Mouse (Mus musculus) neutrophil, adult 5-6 weeks (primary cell): ENCODE data around the gene Slc24a3. TPM values are rescaled to one million over a fixed set of nuclear protein-coding genes. Genes with fewer than 3 reads are reported as not detected.

ENCODE experiments used
- ATAC-seq: fragments of 151-379, 151-347 bp; 2 replicates; pipeline ENCODE4 v1.8.0; 2017; ENCODE audit warnings: mild to moderate bottlenecking, moderate TSS enrichment; ENCODE audit not compliant: insufficient number of reproducible peaks, poor library complexity, low FRiP score, severe bottlenecking; ENCODE audit errors: extremely low read depth
- total RNA-seq: library from RNA; stranded (forward); fragments of 200-1000 nt; gene quantifications from 2 replicates; pipeline ENCODE4 v1.2.3, GENCODE M21; 2017

The Slc24a3 gene
- total RNA-seq, 1 experiment from 2014 or later, result 1.0 TPM

DNA sequence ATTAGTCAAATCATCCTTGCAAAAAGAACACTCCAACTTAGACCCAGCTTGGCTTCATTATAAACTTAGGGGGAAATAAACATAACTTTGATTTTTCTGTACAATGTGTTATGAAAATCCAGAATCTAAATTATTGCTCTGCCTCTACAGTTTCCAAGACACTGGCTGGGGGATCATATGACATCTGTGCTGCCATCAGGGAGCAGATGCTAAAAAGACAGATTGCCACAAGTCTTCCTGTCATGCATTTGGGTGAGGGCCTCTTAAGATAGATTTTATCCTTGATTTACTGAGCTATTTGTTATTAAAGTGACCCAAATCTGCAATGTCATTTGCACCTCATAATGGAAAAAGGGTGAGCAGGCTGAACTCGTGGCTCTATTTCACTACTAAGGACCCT lies 99.2 kb downstream of the Slc24a3 start:
- no peak for ATAC-seq

DNA sequence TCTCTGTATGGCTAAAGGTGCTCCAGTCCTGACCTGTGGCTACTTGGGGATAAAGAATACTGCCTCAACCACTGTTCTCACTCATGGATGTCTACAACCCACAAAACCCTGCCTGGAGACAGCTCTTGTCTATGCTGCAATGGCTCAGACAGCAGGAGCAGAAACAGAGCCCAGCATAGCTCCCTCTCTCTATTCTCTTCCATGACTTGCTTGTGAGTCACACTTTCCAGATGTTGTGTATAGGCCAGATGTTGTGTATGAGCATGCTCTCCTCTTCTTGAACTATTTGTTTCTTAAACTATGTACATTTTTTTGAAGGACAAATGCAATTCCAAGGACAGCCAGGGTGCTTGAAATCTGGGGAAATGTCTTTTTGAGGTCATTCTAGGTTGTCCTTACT lies 101.4 kb downstream of the Slc24a3 start:
- no peak for ATAC-seq

- ATAC-seq, result no peak
Measured at GRCm38 (mm10) chr2:145269410-145269809, 101.9 kb downstream of the Slc24a3 start.

DNA sequence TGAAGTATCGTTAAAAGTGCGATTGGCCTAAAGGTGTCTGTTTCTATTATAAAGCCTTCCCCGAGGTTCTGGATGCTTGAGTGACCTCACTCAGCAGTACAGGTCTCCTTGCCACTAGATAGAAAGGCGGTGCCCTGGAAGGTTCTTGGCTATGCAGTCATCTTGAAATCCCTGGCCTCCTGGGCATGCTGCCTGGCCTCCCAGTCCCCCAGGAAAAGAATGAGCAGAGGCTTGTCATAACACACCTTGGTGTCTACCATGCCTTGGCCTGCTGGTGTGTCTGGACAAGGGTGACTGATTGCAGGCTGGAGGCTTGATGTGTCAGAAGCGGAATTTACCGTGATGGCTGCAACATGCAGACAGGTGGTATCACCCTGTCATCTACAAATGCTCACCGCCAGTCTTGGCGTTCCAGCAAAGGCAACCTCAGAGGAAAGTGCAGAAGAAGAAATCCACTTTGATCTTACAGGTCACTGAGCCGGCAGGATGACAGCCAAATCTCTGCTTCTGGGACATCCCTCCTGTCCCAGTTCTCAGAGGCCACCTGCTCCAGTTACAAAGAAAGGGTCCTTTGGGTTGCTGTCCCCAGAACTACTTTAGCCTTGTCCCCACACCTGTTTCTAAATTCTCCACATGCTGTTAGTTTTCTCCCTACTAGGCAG lies 106.6 kb downstream of the Slc24a3 start:
- ATAC-seq, result no peak

DNA sequence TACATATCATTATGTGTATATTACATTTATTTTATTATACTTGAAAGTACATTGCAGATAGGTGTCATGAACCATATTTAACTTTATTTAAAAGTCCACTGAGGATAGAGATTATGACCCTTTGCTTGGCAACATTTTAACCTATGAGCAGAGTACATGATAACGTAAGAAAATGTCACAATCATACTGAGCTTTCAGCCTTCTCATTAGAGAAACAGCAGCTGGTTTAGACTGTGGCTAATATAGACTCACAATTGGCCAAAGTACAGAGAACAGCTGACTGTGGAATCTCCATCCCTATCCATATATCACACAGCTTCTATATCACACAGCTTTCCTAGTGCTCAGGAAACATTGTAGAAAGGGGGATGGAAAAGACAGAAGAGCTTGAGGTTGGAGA lies 111.8 kb downstream of the Slc24a3 start:
- ATAC-seq, result no peak

DNA sequence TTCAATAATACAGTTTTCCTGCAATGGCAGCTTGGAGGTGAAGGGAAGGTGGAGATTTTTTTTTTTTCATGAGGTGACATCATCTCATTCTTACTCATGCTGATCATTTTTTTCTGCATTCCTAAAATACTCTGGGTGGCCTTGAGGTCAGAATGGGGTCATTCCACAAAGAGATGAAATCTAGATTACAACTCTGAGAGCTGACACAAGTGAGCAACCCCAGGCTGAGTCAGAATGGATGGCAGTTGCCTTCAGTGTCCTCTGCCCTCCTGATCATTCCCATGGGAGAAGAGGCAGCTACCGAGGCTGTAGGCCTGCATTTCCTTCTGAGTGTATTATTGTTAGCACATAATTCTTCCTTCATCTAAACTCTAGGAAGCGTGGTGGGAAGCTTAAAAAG lies 116.2 kb downstream of the Slc24a3 start:
- ATAC-seq, result no peak

DNA sequence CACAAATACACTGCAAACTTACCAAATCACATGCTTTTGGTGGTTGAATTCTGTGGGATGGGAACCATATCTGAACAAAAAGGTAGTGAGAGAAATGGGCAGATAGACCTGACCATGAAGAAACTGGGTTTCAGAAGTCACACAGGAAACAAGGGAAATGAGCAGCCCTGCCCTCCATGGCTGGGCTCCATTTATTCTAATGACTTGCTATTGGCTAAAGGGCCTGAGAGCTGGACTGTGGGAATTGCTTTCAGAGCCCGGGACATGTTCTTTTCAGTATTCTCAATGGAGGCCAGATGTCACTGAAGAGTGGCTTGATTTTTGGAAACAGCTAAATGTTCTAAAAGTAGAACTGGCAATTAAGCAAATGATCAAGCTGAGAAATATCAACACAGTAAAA lies 120.9 kb downstream of the Slc24a3 start:
- no peak for ATAC-seq

GRCm38 (mm10) chr2:145291473-145291872 lies 123.9 kb downstream of the Slc24a3 start:
- ATAC-seq, result no peak

DNA sequence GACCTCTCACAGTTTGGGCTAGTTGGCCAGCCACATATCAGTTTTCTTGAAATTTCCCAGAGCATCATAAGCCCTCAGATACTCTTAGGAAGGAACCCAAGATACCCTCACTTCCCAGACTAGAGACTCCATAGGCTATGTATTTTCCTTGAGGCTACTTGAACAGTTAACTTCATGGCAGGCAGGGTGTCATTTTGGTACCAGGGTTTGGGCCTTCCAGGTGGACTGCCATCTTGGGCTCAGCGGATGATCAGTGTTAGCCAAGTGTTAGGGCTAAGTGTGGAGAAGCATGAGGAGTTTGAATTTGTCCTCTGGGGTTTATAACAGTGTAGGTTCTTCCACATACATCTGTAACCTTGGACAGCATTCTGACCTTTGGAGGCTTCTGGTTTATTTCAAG lies 124.6 kb downstream of the Slc24a3 start:
- no peak for ATAC-seq

DNA sequence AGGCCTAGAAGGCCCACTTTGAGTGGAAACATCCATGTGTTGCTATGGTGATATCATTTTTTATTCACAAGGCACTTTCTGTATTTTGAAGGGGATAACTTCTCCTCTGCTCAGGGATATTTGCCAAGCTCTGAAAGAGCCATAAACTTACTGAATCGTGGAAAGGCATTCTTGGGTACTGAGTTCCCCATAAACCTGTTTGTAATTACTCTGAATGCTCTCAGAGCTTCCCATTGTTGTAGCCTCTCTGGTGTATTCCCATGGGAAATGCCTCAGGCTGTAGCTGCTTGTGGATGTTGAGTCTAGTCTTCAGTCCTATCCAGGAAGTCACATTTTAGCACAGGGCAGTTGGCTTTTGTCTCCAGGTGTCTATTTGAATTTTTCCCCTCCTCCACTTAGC lies 125.3 kb downstream of the Slc24a3 start:
- no peak for ATAC-seq

- ATAC-seq, result no peak
Measured at GRCm38 (mm10) chr2:145296906-145297305, 129.4 kb downstream of the Slc24a3 start.

GRCm38 (mm10) chr2:145299914-145300699 lies 132.6 kb downstream of the Slc24a3 start:
- ATAC-seq, result no peak

- ATAC-seq, result no peak
Measured at GRCm38 (mm10) chr2:145307231-145307883, 139.8 kb downstream of the Slc24a3 start.

DNA sequence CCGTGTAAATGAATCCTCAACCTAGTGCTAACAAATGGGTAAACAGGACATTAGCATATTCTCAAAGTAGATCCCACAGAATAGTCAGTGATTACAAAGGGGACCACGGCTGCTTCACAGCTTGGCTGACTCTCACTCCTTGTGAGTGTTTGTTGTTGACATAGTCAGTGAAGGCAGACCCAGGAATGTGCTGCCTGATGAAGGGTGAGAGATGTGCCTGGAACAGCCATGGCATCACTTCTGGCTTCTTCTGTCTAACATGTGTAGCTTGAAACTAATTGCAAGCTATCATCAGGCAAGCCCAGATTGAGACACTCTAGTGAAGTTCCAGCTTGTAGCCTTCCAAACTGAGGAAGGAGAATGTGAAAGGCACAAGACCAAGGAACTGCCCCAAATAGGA lies 151.4 kb downstream of the Slc24a3 start:
- no peak for ATAC-seq

DNA sequence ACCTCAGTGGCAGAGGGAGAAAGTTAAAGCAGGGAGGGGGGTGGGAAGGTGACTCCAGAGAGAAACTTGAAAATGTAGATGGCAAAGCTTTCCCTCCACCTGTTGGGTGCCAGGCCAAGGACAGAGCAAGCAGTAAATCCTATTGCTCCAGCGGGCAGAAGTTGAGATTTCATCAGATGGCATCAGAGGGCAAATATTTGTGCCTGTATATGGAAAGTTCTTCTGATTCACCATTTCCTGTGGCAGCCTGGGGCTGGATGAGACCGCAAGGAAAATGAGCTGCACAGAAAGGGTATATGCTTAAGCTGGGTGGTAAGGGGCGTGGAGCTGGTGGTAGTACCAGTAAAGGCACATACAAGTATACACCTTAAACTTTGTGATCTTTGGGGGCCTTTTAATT lies 153.7 kb downstream of the Slc24a3 start:
- ATAC-seq, result no peak

GRCm38 (mm10) chr2:145321755-145322154 lies 154.2 kb downstream of the Slc24a3 start:
- ATAC-seq, result no peak

GRCm38 (mm10) chr2:145324477-145324876 lies 156.9 kb downstream of the Slc24a3 start:
- ATAC-seq, result no peak

GRCm38 (mm10) chr2:145325852-145326251 lies 158.3 kb downstream of the Slc24a3 start:
- no peak for ATAC-seq

DNA sequence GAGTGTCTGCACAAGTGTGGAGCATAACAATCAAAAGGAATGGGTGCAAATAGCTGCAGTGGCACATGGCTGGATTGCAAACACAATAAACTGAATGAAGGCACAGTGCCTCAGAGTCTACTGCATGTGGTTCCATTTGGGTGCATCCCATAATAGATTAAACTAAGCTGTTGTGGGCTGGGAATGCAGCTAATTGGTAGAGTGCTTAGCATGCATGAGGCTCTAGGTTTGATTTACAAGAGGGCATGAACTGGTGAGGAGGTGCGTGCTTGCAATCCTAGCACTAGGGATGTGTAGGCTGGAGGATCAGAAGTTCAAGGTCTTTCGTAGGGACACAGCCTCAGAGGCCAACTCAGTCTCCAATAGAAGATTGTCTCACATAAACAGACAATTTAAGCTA lies 159.0 kb downstream of the Slc24a3 start:
- no peak for ATAC-seq

- ATAC-seq, result no peak
Measured at GRCm38 (mm10) chr2:145329756-145330155, 162.2 kb downstream of the Slc24a3 start.
